Mouse (Mus musculus): ENCODE measurements around the gene Cfap69. TPM values are rescaled to one million over a fixed set of nuclear protein-coding genes. Genes with fewer than 3 reads are reported as not detected.

The Cfap69 gene
- polyA plus RNA-seq (2012) = 0.06 TPM in 1 of 2 replicates, not detected in the other

GRCm38 (mm10) chr5:5663655-5664370 is at the start of gene Cfap69:
TSS of gene Cfap69 (minus strand) at chr5:5664239.

GRCm38 (mm10) chr5:5693956-5694653 is 30.1 kb upstream of the Cfap69 start, which contains the start of gene Steap2:
TSS of gene Steap2 (minus strand) at chr5:5694578.

GRCm38 (mm10) chr5:5573749-5574317 is 90.2 kb downstream of the Cfap69 start, which contains the start of gene Gm8773:
TSS of gene Gm8773 (plus strand) at chr5:5573799.

GRCm38 (mm10) chr5:5559079-5559740 is 104.8 kb downstream of the Cfap69 start, which contains the start of gene Gtpbp10:
TSS of gene Gtpbp10 (minus strand) at chr5:5559538.

Other genes starting within 250 kb of the Cfap69 start
- gene Cdk14, start 243.9 kb downstream of the Cfap69 start, polyA plus RNA-seq (2012) = 0.27 and 0.54 TPM in 2 replicates
- gene 1700015F17Rik, start 185.1 kb downstream of the Cfap69 start, polyA plus RNA-seq (2012) = not detected in 2 replicates
- gene Cldn12, start 149.3 kb downstream of the Cfap69 start, polyA plus RNA-seq (2012) = 2.7 and 9.3 TPM in 2 replicates
- gene Gtpbp10, start 104.7 kb downstream of the Cfap69 start, polyA plus RNA-seq (2012) = 0.45 and 0.57 TPM in 2 replicates
- 0.12 TPM in 1 of 2 replicates, not detected in the other for gene Gm8773, start 90.4 kb downstream of the Cfap69 start, polyA plus RNA-seq (2012)
- not detected in 2 replicates for gene Steap2, start 30.3 kb upstream of the Cfap69 start, polyA plus RNA-seq (2012)
- gene Steap1, start 85.1 kb upstream of the Cfap69 start, polyA plus RNA-seq (2012) = not detected in 2 replicates